Mouse (Mus musculus) liver, postnatal 0 days (tissue): ENCODE data around the gene Pigz.

Source experiments
- CTCF ChIP-seq: sonication (generic); IDR thresholded peaks from 2 replicates; pipeline ENCODE4 v1.5.1; 2016; ENCODE audit warnings: antibody characterized with exemption, low read depth
- EP300 ChIP-seq: IDR thresholded peaks from 2 replicates; pipeline ENCODE4 v1.6.1; 2016; ENCODE audit warnings: antibody characterized with exemption, low read depth, mild to moderate bottlenecking

DNA sequence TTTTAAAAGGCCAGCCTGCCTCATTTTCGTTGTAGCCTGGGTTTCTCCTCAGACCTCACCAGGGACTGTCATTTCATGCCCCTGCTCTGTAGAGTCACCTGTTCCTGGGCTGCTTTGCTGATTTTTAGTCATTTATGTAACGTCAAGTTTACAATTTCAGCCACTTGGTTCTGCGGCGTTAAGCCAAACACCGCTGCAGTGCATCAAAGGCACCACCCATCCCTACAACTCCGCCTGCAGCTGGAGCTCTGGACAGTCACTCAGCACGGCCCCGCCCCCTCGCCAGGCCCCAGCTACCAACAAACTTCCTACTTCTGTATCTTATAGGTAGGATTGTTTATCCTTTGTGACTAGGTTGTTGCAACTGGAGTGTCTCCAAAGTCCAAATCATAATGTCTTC lies 26.8 kb upstream of the Pigz start:
- TF ChIP-seq CTCF = no peak
- TF ChIP-seq EP300 = no peak
